Mouse (Mus musculus): Measurements from ENCODE around the gene Amotl2.

Amotl2 gene

GRCm38 (mm10) chr9:102716481-102717163, at the start of gene Amotl2:
TSS of gene Amotl2 (plus strand) at chr9:102716672.
- DNase-seq (ENCODE audit: extremely low spot score, low spot score) = no peak

- DNase-seq (ENCODE audit: extremely low spot score, low spot score) = no peak
Measured at GRCm38 (mm10) chr9:102668115-102668514, 48.4 kb upstream of the Amotl2 start.

GRCm38 (mm10) chr9:102668906-102669305, 47.6 kb upstream of the Amotl2 start:
- DNase-seq (ENCODE audit: extremely low spot score, low spot score) = no peak

GRCm38 (mm10) chr9:102673381-102673780, 43.1 kb upstream of the Amotl2 start:
- DNase-seq (ENCODE audit: extremely low spot score, low spot score) = no peak

GRCm38 (mm10) chr9:102675922-102676321, 40.5 kb upstream of the Amotl2 start:
- DNase-seq (ENCODE audit: extremely low spot score, low spot score) = no peak

- DNase-seq (ENCODE audit: extremely low spot score, low spot score) = no peak
Measured at GRCm38 (mm10) chr9:102681470-102681869, 35.0 kb upstream of the Amotl2 start.

GRCm38 (mm10) chr9:102687943-102688342, 28.5 kb upstream of the Amotl2 start:
- no peak for DNase-seq (ENCODE audit: extremely low spot score, low spot score)

- DNase-seq (ENCODE audit: extremely low spot score, low spot score) = no peak
Measured at GRCm38 (mm10) chr9:102689406-102689939, 27.0 kb upstream of the Amotl2 start.

GRCm38 (mm10) chr9:102689940-102690642, 26.4 kb upstream of the Amotl2 start:
- peak; percentile 77 for DNase-seq (ENCODE audit: extremely low spot score, low spot score)

GRCm38 (mm10) chr9:102690891-102691290, 25.6 kb upstream of the Amotl2 start:
- DNase-seq (ENCODE audit: extremely low spot score, low spot score) = peak; percentile 67

- no peak for DNase-seq (ENCODE audit: extremely low spot score, low spot score)
Measured at GRCm38 (mm10) chr9:102692564-102693475, 23.7 kb upstream of the Amotl2 start.

- DNase-seq (ENCODE audit: extremely low spot score, low spot score) = no peak
Measured at GRCm38 (mm10) chr9:102701042-102701441, 15.4 kb upstream of the Amotl2 start.

- DNase-seq (ENCODE audit: extremely low spot score, low spot score) = no peak
Measured at GRCm38 (mm10) chr9:102709504-102710135, 6.9 kb upstream of the Amotl2 start.

GRCm38 (mm10) chr9:102710520-102710919, 6.0 kb upstream of the Amotl2 start:
- no peak for DNase-seq (ENCODE audit: extremely low spot score, low spot score)

GRCm38 (mm10) chr9:102713797-102714196, 2.7 kb upstream of the Amotl2 start:
- DNase-seq (ENCODE audit: extremely low spot score, low spot score) = peak; percentile 50

GRCm38 (mm10) chr9:102714893-102715505, 1.5 kb upstream of the Amotl2 start:
- DNase-seq (ENCODE audit: extremely low spot score, low spot score) = peak; percentile 39

GRCm38 (mm10) chr9:102715506-102715900, 969 bp upstream of the Amotl2 start:
- no peak for DNase-seq (ENCODE audit: extremely low spot score, low spot score)

- peak; percentile 94 for DNase-seq (ENCODE audit: extremely low spot score, low spot score)
Measured at GRCm38 (mm10) chr9:102717164-102717885, 853 bp downstream of the Amotl2 start.

GRCm38 (mm10) chr9:102717886-102718643, 1.6 kb downstream of the Amotl2 start:
- DNase-seq (ENCODE audit: extremely low spot score, low spot score) = peak; percentile 88

Measured in neural tube, embryonic 10.5 days (tissue).